Mouse (Mus musculus) liver, embryonic 12.5 days (tissue): ENCODE measurements around the gene Akap13. TPM values are rescaled to one million over a fixed set of nuclear protein-coding genes. Genes with fewer than 3 reads are reported as not detected.
A peak's percentile ranks its signal among the peaks of the same experiment; 100 is the strongest.

Experiments used
- ATAC-seq: fragments of 200-750 bp; cut with Nextera tagmentation; 2 replicates; pipeline ENCODE4 v1.8.0; 2017; ENCODE audit warnings: moderate number of reproducible peaks, mild to moderate bottlenecking, moderate library complexity
- H3K27ac ChIP-seq: fragments of 300-500 bp; sonication (generic); 2 replicates; pipeline ENCODE4 v1.5.1; 2016; ENCODE audit warnings: mild to moderate bottlenecking
- H3K27me3 ChIP-seq: fragments of 300-500 bp; sonication (generic); replicated peaks from 2 replicates; pipeline ENCODE4 v1.6.1; 2016; ENCODE audit warnings: mild to moderate bottlenecking, moderate library complexity
- H3K36me3 ChIP-seq: fragments of 300-500 bp; sonication (generic); 2 replicates; pipeline ENCODE4 v1.6.1; 2016; ENCODE audit warnings: mild to moderate bottlenecking, moderate library complexity
- H3K4me1 ChIP-seq: fragments of 300-500 bp; sonication (generic); 2 replicates; pipeline ENCODE4 v1.6.1; 2016
- H3K4me2 ChIP-seq: fragments of 300-500 bp; sonication (generic); 2 replicates; pipeline ENCODE4 v1.6.1; 2016; ENCODE audit warnings: mild to moderate bottlenecking, moderate library complexity
- H3K4me3 ChIP-seq: fragments of 300-500 bp; sonication (generic); 2 replicates; pipeline ENCODE4 v1.5.1; 2016; ENCODE audit warnings: mild to moderate bottlenecking, moderate library complexity
- H3K9ac ChIP-seq: fragments of 300-500 bp; sonication (generic); 2 replicates; pipeline ENCODE4 v1.6.1; 2016; ENCODE audit warnings: mild to moderate bottlenecking, moderate library complexity
- H3K9me3 ChIP-seq: fragments of 300-500 bp; sonication (generic); replicated peaks from 2 replicates; pipeline ENCODE4 v1.6.1; 2016; ENCODE audit warnings: mild to moderate bottlenecking, moderate library complexity
- WGBS: fragments of 180-500 bp; shearing (Covaris S2); methylation state at CpG from one replicate; pipeline ENCODE4 v1.1.7; 2016; ENCODE audit not compliant: insufficient replicate concordance; 5-methylcytosine and 5-hydroxymethylcytosine counted together
- polyA plus RNA-seq: library from polyadenylated mRNA; unstranded; fragments of >200 nt; fragmentation: Nextera tagmentation; extraction: Ambion mirVana; gene quantifications from 2 replicates; pipeline ENCODE4 v1.2.1, GENCODE M21; 2016

Akap13 gene
- polyA plus RNA-seq, 1 experiment from 2014 or later: 37.9 TPM

- Histone ChIP-seq H3K36me3 (no peaks in the 10 kb centered on the region), H3K4me2 (no peak overlapping the region), H3K27me3 (no peaks in the 10 kb centered on the region), H3K4me1 (peaks cover 16% of the 10 kb centered on the region), H3K9ac (no peak overlapping the region), H3K27ac (no peak overlapping the region), H3K9me3 (no peaks in the 10 kb centered on the region), H3K4me3 (no peak overlapping the region)
- ATAC-seq: no peak
- WGBS: 69% methylated on average over 8 of the region's 8 CpGs
Measured at GRCm38 (mm10) chr7:75553002-75553666, 97.8 kb downstream of the Akap13 start.

- H3K4me3 ChIP-seq: no peak overlapping the region
- no peaks in the 10 kb centered on the region for H3K9me3 ChIP-seq
- H3K9ac ChIP-seq: no peak overlapping the region
- no peak overlapping the region for H3K27ac ChIP-seq
- H3K4me2 ChIP-seq: no peak overlapping the region
- no peak for ATAC-seq
- no peaks in the 10 kb centered on the region for H3K36me3 ChIP-seq
- peaks cover 17% of the 10 kb centered on the region for H3K4me1 ChIP-seq
- no peaks in the 10 kb centered on the region for H3K27me3 ChIP-seq
Measured at GRCm38 (mm10) chr7:75553667-75554045, 98.3 kb downstream of the Akap13 start.

GRCm38 (mm10) chr7:75554065-75554464 is 98.7 kb downstream of the Akap13 start:
- no peak for ATAC-seq
- H3K9me3 ChIP-seq: no peaks in the 10 kb centered on the region
- H3K4me3 ChIP-seq: no peak overlapping the region
- no peaks in the 10 kb centered on the region for H3K27me3 ChIP-seq
- no peaks in the 10 kb centered on the region for H3K36me3 ChIP-seq
- H3K9ac ChIP-seq: no peak overlapping the region
- no peak overlapping the region for H3K4me2 ChIP-seq
- no peak overlapping the region for H3K27ac ChIP-seq
- H3K4me1 ChIP-seq: peaks cover 17% of the 10 kb centered on the region

GRCm38 (mm10) chr7:75555940-75556339 is 100.6 kb downstream of the Akap13 start:
- no peak for ATAC-seq
- Histone ChIP-seq H3K36me3 (no peaks in the 10 kb centered on the region), H3K4me1 (peaks cover 27% of the 10 kb centered on the region), H3K27me3 (no peaks in the 10 kb centered on the region), H3K4me3 (no peak overlapping the region), H3K4me2 (no peak overlapping the region), H3K9ac (no peak overlapping the region), H3K9me3 (no peaks in the 10 kb centered on the region), H3K27ac (no peak overlapping the region)
- 51% methylated on average over 6 of the region's 6 CpGs for WGBS

GRCm38 (mm10) chr7:75558225-75558624 is 102.9 kb downstream of the Akap13 start:
- WGBS: 73% methylated on average over 1 of the region's 1 CpGs
- no peak for ATAC-seq
- no peak overlapping the region for H3K4me3 ChIP-seq
- no peak overlapping the region for H3K4me2 ChIP-seq
- no peaks in the 10 kb centered on the region for H3K9me3 ChIP-seq
- no peaks in the 10 kb centered on the region for H3K36me3 ChIP-seq
- no peak overlapping the region for H3K27ac ChIP-seq
- H3K9ac ChIP-seq: no peak overlapping the region
- no peaks in the 10 kb centered on the region for H3K27me3 ChIP-seq
- peaks cover 27% of the 10 kb centered on the region for H3K4me1 ChIP-seq

GRCm38 (mm10) chr7:75559119-75559518 is 103.8 kb downstream of the Akap13 start:
- H3K4me2 ChIP-seq: no peak overlapping the region
- no peak for ATAC-seq
- 60% methylated on average over 4 of the region's 4 CpGs for WGBS
- H3K36me3 ChIP-seq: no peaks in the 10 kb centered on the region
- H3K27ac ChIP-seq: no peak overlapping the region
- H3K27me3 ChIP-seq: no peaks in the 10 kb centered on the region
- H3K9ac ChIP-seq: no peak overlapping the region
- no peak overlapping the region for H3K4me3 ChIP-seq
- no peaks in the 10 kb centered on the region for H3K9me3 ChIP-seq
- peaks cover 27% of the 10 kb centered on the region for H3K4me1 ChIP-seq

GRCm38 (mm10) chr7:75559915-75560314 is 104.6 kb downstream of the Akap13 start:
- Histone ChIP-seq H3K9ac (no peak overlapping the region), H3K27ac (no peak overlapping the region), H3K4me1 (peaks cover 27% of the 10 kb centered on the region), H3K9me3 (no peaks in the 10 kb centered on the region), H3K36me3 (no peaks in the 10 kb centered on the region), H3K27me3 (no peaks in the 10 kb centered on the region), H3K4me2 (no peak overlapping the region), H3K4me3 (no peak overlapping the region)
- WGBS: 58% methylated on average over 4 of the region's 4 CpGs
- ATAC-seq: no peak

- Histone ChIP-seq H3K4me1 (peaks cover 26% of the 10 kb centered on the region), H3K9me3 (no peaks in the 10 kb centered on the region), H3K27ac (no peak overlapping the region), H3K4me2 (no peak overlapping the region), H3K27me3 (no peaks in the 10 kb centered on the region), H3K4me3 (no peak overlapping the region), H3K36me3 (no peaks in the 10 kb centered on the region), H3K9ac (no peak overlapping the region)
- no peak for ATAC-seq
- 84% methylated on average over 2 of the region's 2 CpGs for WGBS
Measured at GRCm38 (mm10) chr7:75560566-75560965, 105.2 kb downstream of the Akap13 start.

GRCm38 (mm10) chr7:75561134-75561533 is 105.8 kb downstream of the Akap13 start:
- Histone ChIP-seq H3K27ac (no peak overlapping the region), H3K4me3 (no peak overlapping the region), H3K36me3 (no peaks in the 10 kb centered on the region), H3K4me2 (no peak overlapping the region), H3K27me3 (no peaks in the 10 kb centered on the region), H3K9me3 (no peaks in the 10 kb centered on the region), H3K4me1 (peaks cover 20% of the 10 kb centered on the region), H3K9ac (no peak overlapping the region)
- ATAC-seq: no peak
- WGBS: 91% methylated on average over 1 of the region's 1 CpGs

- Histone ChIP-seq H3K27me3 (no peaks in the 10 kb centered on the region), H3K4me3 (no peak overlapping the region), H3K9me3 (no peaks in the 10 kb centered on the region), H3K4me1 (peaks cover 20% of the 10 kb centered on the region), H3K4me2 (no peak overlapping the region), H3K36me3 (no peaks in the 10 kb centered on the region), H3K27ac (no peak overlapping the region), H3K9ac (no peak overlapping the region)
- ATAC-seq: no peak
- 62% methylated on average over 4 of the region's 4 CpGs for WGBS
Measured at GRCm38 (mm10) chr7:75568276-75568675, 112.9 kb downstream of the Akap13 start.

- no peaks in the 10 kb centered on the region for H3K9me3 ChIP-seq
- no peaks in the 10 kb centered on the region for H3K27me3 ChIP-seq
- no peak overlapping the region for H3K4me3 ChIP-seq
- H3K9ac ChIP-seq: no peak overlapping the region
- no peaks in the 10 kb centered on the region for H3K36me3 ChIP-seq
- H3K27ac ChIP-seq: no peak overlapping the region
- peaks cover 20% of the 10 kb centered on the region for H3K4me1 ChIP-seq
- no peak overlapping the region for H3K4me2 ChIP-seq
- ATAC-seq: no peak
Measured at GRCm38 (mm10) chr7:75568883-75569282, 113.5 kb downstream of the Akap13 start.

GRCm38 (mm10) chr7:75570218-75570617 is 114.9 kb downstream of the Akap13 start:
- ATAC-seq: no peak
- 70% methylated on average over 3 of the region's 3 CpGs for WGBS

GRCm38 (mm10) chr7:75571078-75571477 is 115.7 kb downstream of the Akap13 start:
- H3K9me3 ChIP-seq: no peaks in the 10 kb centered on the region
- peaks cover 37% of the 10 kb centered on the region for H3K4me1 ChIP-seq
- no peaks in the 10 kb centered on the region for H3K36me3 ChIP-seq
- H3K9ac ChIP-seq: no peak overlapping the region
- no peak overlapping the region for H3K4me3 ChIP-seq
- ATAC-seq: peak; percentile 63
- peak overlapping the region; percentile 45; the same call in 1 of the 2 replicates for H3K27ac ChIP-seq
- 33% methylated on average over 2 of the region's 2 CpGs for WGBS
- H3K4me2 ChIP-seq: peak overlapping the region; percentile 8; the same call in 1 of the 2 replicates
- no peaks in the 10 kb centered on the region for H3K27me3 ChIP-seq

More at GRCm38 (mm10) chr7:75570218-75570617, 114.9 kb downstream of the Akap13 start:
- no peak overlapping the region for H3K27ac ChIP-seq
- H3K9ac ChIP-seq: no peak overlapping the region
- no peaks in the 10 kb centered on the region for H3K9me3 ChIP-seq
- no peak overlapping the region for H3K4me3 ChIP-seq
- H3K27me3 ChIP-seq: no peaks in the 10 kb centered on the region
- peaks cover 29% of the 10 kb centered on the region for H3K4me1 ChIP-seq
- H3K36me3 ChIP-seq: no peaks in the 10 kb centered on the region
- no peak overlapping the region for H3K4me2 ChIP-seq
